Mouse (Mus musculus) spleen, postnatal 36 days (tissue): ENCODE data around the gene Tekt2.

Experiments
- DNase-seq, 2 experiments: peaks; one replicate each; pipeline ENCODE4 v3.0.0; 2022; ENCODE audit warnings: low spot score in 2 of 2, mixed read lengths in 1 of 2

The Tekt2 gene

DNA sequence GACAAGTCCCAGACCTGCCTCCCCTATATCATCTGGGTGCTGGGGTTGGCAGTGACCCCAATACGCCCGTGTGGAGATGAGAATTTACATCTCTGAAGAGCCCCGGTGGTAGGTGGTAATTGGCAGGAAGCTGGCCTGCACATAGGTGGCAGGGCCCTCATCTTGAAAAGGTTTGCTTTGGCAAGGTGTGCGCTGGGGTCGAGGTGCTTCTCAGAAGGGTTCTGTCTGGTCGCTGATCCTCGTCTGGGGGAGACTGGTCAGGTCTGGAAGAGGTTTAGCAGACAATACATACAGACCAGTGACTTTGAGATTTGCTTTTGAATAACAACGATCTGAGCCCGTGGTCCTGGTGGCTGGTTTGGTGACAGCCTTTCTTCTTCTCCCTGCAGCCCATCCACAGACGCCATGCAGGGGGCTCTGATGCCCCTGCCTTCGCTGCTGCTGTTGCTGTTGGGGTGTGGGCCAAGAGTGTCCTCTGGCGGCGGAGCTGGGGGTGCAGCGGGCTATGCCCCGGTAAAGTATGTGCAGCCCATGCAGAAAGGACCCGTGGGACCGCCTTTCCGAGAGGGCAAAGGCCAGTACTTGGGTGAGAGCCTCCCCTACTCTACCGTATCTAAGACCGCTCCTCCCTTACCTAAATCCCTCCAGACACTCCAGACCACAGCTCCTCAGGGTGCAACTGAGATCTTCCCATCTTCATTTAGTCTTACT, 16.1 kb downstream of the Tekt2 start:
- no peak for DNase-seq

DNA sequence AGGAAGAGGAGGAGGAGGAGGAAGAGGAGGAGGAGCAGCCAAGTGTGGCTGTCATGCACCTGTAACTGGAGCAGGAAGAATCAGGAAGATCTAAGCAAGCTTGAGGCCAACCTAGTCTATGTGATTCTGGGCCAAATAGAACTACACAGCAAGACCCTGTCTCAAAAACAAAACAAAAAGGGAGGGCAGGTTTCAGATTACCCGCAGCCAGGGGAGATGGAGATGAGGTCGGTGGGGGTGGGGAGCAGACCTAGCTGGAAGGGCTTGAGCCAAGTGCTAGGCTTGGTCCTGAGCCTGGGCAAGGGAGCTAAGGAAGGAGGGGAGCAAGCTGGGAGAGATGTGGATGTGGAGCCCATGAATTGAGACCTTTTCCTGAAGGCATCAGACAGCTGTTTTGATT, 18.7 kb downstream of the Tekt2 start:
- no peak for DNase-seq

DNA sequence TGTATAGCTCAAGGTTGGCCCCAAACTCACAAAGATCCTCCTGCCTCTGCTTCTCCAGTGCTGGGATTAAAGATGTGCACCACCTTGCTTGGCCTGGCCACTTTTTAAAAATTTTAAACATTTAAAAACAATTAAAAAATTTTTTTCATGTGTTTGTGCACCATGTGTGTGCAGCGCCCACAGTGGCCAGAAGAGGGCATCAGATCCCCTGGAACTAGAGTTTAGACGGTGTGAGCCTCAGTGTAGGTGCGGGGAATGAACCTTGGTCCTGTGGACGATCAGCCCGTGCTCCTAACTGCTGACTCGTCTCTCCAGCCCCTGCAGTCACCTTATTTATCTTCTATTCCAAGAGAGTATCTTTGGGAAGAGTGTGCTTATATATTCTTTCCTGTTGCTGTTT, 19.4 kb downstream of the Tekt2 start:
- DNase-seq: no peak

DNA sequence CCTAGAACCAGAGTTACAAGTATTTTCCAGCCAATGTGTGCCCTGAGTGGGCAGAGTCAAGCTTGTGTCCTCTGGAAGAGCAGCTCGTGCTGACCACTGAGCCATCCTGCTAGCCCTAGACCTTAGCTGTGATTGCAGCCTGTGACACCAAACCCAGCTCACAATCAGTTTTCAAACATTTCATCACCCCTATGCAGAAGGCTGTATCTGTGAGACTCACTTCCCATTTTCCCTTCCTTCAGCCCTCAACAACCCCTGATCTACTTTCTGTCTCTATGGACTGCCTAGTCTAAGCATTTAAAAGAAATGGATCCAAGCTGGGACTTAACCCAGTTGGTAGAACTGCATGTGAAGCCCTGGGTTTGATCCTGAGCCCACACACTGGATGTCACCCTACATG, 20.1 kb downstream of the Tekt2 start:
- DNase-seq: no peak

DNA sequence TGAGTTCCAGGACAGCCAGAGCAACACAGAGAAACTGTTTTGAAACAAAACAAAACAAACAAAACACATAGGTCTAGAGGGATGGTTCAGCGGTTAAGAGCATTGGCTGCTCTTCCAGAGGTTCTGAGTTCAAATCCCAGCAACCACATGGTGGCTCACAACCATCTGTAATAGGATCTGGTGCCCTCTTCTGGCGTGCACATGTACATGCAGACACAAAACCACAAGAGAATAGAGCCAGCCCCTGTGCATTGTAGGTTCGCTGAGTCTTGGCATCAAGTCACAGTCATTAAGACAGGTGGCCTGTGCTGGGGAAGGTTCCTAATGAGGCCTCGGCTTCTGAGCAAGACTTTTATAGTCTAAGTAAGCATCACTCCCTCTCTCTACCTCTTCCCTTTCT, 21.6 kb downstream of the Tekt2 start:
- DNase-seq: no peak

DNA sequence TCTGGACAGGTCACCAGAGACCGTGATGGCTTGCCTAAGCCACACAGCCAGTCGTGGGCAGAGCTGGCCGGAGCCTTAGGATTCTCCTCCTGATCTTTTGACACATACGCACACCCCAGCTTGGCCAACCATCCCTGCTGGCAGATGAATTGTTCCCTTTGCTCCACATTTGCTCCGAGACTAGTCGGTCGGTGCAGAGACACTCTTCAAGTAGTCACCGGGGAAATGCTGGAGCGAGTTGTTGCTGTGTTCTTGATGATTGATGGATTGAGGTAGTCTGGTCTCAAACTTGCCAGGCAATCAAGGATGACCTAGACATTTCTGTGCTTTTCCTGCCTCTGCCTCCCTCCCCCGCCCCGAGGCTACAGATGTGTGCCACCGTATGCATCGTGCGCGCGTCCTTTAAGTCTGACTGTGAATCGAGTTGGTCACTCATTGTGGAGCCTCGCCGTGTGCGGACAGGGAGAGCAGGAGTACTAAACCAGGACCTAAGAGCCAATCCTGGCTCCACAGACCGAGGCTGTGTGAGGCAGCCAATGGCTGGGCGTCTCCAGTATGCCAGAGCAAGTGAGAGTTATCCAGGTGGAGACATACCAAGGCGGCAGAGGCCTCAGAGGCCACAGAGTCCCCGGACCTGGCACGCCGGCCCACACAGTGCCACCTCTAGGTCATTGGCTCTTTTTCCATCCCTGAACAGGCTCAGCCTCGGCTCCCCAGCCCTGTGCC, 23.7 kb downstream of the Tekt2 start:
- no peak for DNase-seq

DNA sequence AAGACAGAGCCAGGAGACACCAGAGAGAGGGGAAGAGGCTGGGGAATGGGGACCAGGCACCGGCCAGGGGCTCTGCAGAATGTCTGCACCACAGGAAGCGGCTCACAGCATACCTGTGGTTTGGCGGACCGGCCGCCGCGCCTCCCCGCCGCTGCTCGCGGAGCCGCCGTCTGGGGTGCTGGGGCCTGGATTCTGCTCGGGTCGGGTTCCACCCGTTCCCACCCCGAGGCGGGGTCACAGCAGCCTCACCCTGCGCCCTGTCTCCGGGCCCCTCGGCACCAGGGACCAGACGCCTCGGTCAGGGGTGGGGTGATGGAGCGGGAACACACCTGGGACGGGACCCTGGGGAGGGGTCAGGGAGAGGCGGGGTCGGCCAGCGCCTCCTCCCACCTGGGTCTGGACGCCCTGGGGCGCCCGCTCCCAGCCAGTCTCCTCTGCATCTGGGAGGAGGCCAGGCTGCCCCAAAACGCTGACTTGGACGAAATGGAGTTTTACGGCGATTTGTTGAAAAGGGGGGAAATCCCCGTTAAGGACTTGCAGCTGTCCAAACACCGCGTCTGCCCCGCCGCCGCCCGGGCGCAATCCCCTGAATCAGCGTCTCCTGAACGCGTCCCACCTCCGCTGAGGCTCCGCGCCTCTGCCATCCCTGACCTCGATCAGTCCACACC, 24.4 kb downstream of the Tekt2 start:
- DNase-seq: no peak

DNA sequence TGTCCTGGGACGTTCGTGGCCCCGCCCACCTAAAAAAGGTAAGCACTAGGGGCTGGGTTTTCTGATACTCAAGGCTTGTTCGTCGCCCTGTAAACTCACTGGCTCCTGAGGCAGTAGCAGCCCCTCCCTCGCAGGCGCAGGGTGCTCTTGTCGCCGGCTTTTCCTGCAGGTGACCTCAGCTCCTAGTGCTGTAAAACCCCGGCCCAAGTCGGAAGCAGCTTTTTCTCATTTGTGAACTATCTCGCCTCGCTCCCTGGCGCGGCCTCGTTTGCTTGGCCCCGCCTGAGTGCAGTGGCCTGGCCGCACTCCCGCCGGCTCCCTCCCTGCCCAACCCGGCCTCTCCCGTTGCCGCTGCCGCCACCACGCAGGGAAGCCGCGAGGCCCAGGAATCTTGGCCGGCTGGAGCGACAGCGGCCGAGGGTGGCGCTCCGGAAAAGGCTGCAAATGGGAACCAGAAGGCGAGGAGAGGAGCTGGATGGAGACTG, 28.8 kb downstream of the Tekt2 start:
- DNase-seq: no peak

DNA sequence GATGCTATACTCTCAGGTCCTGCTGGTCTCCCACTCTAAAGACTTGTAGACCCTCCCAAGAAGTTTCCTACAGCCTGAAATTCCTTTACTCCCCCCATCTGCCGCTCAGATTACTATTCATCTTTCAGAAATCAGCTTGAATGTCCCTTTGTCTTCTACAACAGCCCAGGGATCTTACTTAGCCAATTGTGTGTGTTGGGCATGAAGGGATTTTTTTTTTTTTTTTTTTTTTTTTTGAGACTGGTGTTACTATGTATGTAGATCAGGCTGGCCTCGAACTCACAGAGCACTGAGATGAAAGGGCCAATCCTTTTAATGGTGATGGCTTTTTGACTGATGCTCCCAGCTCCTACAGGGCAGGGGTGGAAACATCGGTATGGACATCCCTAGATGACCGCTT, 29.6 kb downstream of the Tekt2 start:
- DNase-seq: no peak

DNA sequence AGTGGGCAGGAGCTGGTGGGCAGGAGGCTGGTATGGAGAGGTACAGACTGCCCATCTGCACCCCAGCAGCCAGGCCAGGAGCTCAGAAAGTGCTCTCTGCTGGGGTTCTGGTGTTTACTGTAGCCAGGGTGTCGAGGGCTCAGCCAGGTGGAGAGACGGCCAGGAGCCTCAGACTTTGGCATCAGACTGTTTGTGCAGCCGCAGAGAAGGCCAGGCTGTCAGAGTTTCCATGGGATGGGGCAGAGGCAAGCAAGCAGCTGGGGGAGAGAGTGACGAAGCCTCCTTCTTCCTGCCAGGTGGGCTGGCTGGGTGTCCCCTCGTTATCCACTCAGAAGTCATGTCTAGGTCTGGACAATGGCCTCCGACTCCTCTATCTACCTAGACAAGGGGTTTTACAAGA, 30.3 kb downstream of the Tekt2 start:
- DNase-seq: no peak

DNA sequence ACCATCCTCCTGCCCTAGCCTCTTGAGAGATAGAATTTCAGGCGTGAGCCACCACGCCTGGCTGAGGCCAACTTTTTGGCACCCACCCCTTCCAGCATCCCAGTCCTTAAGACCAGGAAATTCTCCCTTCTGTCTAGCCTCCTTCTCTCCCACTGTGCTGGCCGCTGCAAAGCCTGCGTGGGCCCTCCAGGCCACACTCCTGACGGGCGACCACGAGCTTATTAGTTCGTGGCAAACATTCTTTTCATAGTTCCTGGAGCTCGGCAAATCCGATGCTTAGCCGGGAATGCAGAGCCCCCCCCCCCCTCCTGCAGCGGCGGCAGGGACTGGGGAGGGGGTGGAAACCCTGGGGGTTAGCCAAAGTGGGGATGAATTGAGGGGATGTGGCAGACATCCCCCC, 34.3 kb downstream of the Tekt2 start:
- no peak for DNase-seq

DNA sequence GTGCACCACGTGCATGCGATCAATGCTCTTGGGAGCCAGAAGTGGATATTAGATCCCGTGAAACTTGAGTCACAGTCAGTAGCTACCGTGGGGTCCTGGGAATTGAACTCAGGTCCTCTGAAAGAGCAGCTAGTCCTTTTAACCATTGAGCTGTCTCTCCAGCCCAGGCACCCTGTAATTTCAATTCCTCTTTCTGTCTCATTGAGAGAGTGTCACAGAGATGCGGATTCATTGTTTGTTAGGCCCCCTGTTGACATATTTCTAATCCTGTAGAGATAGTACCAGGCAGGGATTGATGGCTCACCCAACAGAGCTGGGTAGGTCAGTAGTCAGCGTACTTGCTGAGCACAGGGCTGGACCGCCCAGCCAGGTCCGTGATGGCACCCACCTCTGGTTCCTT, 35.2 kb downstream of the Tekt2 start:
- no peak for DNase-seq

DNA sequence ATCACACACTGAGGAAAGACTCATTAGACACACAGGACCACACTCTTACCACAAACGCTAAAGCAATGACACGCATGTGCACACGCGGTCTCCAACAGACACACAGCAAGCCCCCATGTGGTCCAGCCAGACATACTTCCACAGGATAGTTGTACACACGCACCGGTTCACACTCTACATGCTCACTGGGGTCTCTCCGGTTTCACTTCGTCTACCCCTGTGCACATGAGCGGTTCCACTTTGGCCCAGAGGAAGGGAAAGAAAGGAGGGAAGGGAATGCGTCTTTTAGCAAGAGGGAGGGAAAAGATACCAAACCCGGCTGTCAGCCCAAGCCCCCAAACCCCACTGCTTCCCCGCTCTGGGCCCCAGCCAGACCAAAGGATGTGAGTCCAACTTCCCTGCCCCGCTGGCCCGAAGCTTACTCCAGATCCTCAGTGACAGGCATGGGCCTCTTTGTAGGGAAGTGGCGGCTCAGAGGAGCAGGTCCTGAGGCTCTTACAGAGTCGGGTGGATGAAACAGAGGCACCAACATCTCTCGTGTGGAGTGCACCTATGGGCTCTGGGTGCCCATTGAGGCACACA, 37.3 kb downstream of the Tekt2 start:
- no peak for DNase-seq

DNA sequence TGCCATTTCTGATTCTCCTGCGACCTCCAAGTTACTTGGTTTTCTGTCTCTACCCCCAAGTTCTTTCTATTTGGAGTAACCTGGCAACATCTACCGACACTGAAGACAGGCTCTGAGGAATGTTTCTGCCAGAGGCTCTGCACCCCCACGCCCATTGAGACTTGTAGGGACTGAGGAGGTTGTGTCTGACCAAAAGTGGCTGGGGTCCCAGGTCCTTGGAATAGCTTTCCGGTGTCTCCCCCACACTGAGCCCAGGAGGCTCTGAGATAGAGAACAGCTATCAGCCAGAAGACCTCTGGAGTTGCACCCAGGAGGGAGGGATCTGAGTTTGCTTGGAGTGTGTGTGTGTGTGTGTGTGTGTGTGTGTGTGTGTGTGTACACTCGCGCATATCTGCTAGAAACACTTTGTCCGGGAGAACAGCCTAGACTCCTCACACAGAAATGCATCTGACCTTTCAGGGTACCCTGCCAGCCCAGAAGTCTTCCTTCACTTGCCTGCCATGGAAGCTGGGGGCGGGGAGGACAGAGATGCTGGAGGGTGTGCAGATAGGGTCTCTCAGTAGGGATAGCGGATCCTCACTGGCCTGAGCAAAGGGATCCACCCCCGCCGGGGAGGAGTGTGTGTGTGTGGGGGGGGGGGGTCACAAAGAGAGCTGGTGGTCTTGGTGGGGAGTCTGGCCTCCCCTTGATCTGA, 38.0 kb downstream of the Tekt2 start:
- no peak for DNase-seq

DNA sequence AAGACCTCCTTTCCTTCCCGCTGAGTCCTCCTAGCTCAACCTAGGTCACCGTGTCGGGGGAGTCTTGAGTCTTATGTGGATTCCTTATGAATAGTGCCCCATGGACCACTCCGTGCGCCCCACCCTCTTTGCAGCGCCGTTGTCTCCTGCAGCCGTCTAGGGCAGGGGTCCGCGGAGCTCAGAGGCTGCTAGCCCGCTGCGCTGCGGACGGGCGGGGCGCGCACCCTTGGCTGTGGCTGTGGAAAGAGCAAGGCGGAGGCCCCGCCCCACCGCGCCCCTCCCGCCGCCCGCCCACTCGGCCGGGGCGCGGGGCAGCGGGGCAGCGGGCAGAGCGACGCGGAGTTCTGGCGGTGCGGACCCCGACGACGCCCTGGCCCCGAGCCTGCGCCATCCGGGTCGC, 39.0 kb downstream of the Tekt2 start, which contains the start of gene Col8a2:
TSS of gene Col8a2 (plus strand) at position 302 of the 400 bp plus-strand sequence.
- DNase-seq: no peak

DNA sequence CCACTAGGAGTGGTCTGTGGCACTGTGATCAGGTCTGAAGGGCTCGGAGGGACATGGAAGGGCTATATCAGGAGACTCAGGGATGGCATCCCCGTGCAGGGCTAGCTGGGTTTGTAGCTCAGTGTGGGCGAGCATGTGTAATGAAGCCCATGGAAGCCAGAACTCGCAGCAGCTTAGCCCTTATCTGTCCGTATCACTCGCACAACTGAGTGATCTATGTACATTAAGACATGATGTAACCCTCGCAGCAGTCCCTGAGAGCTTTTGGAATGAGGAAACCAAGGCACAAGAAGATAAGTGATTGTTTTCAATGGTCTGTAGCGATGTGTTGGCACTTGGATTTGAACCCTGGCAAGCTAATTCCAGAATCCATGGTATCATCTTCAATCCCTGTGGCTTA, 41.9 kb downstream of the Tekt2 start:
- no peak for DNase-seq

DNA sequence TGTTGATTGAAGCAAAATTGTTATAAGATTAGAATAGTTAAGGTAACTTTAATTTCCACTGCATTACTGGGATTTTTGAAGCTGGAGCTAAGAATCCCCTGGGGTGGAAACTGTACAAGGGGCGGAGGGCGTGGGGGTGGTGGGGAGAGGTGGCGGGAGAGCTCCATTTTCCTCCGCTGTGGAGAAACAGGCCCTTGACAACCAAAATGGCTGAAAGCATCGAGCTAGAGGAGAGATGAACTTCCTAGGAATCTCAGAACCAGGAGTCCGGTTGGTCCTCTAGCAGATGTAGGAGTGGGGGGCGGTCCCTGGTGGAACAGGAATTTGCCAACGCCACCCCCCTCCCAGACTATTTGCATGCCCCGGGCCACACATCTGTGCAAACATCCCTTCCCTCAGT, 43.8 kb downstream of the Tekt2 start:
- no peak for DNase-seq

DNA sequence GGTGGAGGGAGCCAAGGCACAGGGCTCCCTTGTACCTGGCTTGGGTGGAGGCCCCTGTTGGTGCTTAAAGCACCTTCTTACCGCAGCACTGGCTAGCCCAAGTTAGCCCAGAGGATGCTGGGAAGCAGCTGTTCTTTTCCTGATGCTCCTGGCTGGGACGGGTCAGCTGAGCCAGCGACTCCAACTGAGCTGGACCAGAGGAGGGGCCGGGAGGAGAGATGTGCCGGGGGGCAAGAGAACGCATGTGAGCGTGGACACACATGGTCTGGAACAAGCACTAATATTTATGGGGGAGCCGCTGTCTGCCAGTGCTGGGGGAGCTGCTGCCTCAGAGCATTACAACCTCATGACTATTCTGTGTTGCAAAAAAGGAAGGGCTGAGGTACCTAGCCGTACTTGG, 46.5 kb downstream of the Tekt2 start:
- DNase-seq: no peak

DNA sequence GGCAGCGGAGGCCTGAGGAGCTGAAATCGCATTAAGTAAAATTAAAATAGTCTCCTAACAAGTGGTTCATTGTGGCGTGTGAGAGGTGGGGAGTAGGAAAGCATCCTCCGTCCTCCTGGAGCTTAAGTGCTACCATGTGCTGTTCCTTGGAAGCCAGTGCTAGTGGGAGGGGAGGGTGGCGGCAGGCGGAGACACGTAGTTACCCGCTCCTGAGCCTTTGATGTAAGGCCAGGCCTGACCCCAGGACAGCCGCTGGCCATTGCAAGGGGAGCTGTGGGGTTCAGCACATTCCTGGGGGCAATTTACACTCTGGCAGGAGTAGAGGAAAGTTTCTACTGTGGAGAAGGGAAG, 46.9 kb downstream of the Tekt2 start:
- no peak for DNase-seq

DNA sequence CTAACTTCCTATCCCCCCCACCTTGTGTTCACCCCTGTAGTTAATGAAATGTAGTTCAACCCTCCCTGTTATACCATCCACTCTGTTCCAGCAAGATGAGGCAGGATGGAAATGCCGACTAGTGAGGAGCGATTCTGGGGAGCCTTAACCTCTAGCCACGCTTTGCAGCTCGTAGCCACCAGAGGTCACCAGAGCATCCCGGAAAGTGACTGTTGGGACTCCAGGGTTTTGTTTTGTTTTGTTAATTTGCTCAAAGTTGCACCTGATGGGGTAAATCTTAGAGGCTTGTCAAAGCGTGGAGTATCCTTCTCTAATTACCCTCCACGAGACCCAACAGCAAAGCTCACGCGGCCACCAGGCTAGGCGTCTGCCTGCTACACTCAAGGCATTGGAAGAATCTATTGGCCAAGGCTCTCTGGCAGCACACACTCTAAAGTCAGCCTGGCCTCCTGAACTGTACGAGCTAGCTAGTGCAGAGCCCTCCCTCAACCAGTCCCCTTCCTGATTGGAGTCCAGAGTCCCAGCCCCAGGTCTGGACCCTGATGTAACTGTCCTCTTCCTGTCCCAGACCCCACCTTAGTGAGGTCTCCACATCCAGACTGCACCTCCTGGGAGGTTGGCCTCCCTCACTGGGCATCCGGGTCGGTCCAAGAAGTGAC, 47.5 kb downstream of the Tekt2 start:
- DNase-seq: no peak

DNA sequence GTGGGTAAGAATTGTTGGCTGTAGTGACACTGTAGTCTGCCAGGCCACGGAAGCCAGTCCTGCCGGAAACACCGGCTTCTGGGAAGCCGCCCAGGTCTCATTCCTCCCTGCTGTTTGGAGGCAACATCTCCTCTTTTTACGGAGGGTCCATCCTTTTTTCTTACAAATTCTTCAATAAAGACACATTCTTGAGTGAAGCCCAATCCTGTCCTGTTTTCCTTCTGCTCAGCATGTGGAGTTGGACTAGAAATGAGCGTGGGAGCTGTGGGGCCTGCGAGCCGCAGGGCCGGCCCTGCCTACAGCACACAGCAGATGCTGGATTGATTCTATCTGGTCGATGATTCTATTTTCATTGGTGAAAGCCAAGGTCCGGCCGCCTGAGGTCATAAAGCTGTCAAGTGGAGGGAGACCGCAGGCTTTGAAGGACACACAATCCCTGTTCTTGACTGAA, 49.8 kb downstream of the Tekt2 start:
- no peak for DNase-seq
